Mouse (Mus musculus): ENCODE measurements around the gene Ssh1. TPM values are rescaled to one million over a fixed set of nuclear protein-coding genes. Genes with fewer than 3 reads are reported as not detected.

Ssh1 gene
- total RNA-seq, 2 experiments from 2014 or later, result 4.7 to 10.2 TPM

DNA sequence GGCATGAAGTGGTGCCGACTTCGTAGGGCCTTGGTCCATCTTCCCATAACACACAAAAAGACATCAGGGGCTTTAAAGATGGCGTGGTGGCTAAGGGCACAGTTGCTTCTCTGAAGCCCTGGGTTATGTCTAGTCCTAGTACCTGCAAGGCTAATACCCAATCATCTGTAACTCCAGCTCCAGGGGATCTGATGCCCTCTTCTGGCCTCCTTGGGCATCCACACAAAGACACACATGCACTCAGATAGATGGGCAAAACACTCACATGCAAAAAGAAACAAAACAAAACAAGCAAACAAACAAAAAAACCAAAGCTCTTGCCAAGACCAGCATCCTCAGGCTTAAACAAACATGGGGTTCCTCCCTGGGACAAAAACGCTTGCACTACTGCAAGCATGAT lies 60.2 kb downstream of the Ssh1 start:
- ATAC-seq (ENCODE audit: poor library complexity, severe bottlenecking), result no peak

DNA sequence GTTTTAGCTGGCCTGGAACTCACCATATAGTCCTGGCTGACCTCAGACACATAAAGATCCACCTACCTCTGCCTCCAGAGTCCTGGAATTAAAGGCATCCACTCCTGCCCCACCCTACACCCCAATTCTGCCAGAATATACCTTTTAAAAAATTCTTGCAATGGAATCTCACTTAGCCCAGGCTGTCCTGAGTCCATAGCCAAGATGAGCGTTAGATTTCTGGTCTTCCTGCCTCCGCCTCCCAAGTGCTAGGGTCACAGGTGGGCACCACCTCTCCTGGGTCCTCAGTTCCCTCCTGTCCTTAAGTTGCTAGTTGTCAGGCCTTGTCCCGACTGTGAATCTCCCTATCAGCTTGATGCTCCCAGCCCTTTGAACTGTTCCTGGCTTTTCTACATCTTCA lies 61.4 kb downstream of the Ssh1 start:
- no peak for ATAC-seq (ENCODE audit: poor library complexity, severe bottlenecking)

GRCm38 (mm10) chr5:113930648-113931609 lies 62.8 kb downstream of the Ssh1 start:
- peak; percentile 90 for ATAC-seq (ENCODE audit: poor library complexity, severe bottlenecking)

- no peak for ATAC-seq (ENCODE audit: poor library complexity, severe bottlenecking)
Measured at GRCm38 (mm10) chr5:113929950-113930647, 63.6 kb downstream of the Ssh1 start.

DNA sequence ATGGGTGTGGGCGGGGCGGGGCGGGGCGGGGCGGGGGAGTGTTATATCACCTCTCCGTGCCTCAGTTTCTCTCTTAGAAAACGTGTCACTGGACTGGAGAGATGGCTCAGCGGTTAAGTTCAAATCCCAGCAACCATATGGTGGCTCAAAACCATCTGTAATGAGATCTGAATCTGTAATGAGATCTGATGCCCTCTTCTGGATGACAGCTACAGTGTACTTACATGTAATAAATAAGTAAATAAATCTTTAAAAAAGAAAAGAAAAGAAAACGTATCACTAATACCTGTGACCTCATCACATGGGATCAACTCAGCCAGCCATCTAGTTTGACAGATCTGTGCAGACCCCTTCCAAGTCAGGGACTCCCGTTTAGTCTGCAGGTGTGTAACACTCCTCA lies 64.2 kb downstream of the Ssh1 start:
- no peak for ATAC-seq (ENCODE audit: poor library complexity, severe bottlenecking)

DNA sequence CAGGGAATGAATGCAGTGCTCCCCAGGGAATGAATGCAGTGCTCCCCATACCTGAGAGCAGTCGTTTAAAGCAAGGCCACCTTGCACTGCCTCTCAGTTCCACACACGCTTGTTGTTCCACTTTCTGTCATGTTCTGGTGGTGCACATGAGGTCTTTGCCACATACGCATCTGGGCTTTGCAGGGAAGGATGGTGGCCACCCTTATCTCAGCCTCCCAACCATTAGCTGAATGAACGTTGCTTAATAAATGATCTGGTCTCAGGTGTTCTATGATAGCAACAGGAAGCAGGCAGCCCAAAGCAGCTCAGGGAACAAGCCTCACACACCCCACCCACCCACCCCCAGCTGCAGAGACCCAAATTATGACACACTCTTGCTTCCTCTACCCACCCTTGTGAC lies 69.1 kb downstream of the Ssh1 start:
- ATAC-seq (ENCODE audit: poor library complexity, severe bottlenecking), result no peak

GRCm38 (mm10) chr5:113921310-113922166 lies 72.2 kb downstream of the Ssh1 start:
- ATAC-seq (ENCODE audit: poor library complexity, severe bottlenecking), result no peak

- no peak for ATAC-seq (ENCODE audit: poor library complexity, severe bottlenecking)
Measured at GRCm38 (mm10) chr5:113919060-113919459, 74.6 kb downstream of the Ssh1 start.

DNA sequence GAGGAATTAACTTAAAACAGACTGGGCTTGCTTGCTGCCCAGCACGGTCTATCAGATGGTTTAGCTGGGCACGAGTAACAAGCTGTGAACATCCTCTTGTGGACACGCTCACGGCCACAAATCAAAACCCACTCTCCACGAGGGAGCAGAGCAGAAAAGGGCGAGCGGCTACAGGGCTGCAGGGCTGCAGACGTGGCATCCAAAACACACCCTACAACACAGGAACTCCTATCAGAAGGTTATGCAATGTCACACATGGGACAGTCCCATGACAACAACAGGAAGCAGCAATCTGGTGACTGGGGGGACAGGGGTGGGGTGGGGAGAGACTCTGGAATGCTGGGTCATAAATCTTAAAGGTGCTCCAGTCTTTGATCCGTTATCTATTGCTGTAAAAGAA lies 75.0 kb downstream of the Ssh1 start:
- peak; percentile 94 for ATAC-seq (ENCODE audit: poor library complexity, severe bottlenecking)

DNA sequence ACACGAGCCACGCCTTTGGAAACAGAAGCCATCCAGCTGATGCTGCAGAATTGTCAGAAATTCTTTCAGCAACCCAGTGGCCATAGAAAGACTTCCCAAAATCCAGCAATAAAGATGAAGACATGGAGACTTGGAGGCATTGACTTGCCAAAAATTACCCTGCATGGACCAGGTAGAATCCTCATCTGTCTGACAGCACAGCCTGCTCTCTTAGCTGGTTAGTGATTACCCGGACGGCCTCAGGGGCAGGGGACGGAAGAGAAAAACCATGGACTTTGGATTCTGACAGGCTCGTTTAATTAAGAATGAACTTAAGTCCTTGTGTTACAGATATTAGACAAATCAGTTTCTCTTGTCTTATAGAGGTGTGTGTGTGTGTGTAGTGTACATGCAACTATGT lies 83.0 kb downstream of the Ssh1 start:
- no peak for ATAC-seq (ENCODE audit: poor library complexity, severe bottlenecking)

- peak; percentile 16; the same call in 1 of the 2 replicates for ATAC-seq (ENCODE audit: poor library complexity, severe bottlenecking)
Measured at GRCm38 (mm10) chr5:113910065-113910701, 83.5 kb downstream of the Ssh1 start.

DNA sequence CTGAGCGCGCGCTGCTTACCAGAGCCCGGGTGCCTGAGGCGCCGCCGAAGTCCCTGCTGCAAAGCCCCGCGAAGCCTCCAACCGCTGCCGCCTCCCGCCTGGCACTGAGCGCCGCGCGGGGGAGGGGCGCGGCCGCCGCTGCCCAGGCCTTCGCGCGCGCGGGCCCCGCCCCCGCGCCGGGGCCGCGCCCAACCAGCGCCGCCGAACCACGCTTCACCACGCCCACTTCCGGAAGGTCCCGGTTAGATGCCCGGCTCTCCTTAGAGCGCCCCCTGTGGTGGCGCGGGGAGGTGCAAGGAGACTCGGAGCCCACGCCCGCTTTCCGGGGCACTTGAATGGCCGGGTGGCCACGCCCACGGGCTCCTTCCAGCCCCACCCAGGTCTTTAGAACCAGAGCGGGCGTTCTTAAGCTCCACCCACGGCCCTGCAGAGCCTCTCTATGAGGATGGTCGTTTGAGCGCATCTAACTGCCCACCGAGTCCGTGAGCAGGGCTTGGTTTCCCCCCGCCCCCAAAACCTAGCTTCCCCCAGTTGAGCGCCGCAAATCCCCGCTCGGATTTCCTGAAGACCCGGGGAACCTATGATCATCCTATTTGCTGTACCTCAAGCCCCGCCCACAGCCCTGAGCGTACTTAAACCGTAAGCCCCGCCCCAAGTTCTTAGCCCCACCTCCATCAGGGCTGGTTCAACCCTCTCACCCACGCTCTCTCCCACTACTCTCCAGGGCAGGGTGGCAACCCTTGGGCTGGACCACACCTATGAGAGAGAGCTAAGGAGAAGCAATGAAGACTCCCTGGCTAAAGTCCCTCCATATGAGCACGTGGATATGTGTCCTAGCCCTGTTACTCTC lies 84.9 kb downstream of the Ssh1 start, which contains the start of gene Coro1c:
Gene Coro1c (minus strand): TSS at position 167 of the 850 bp plus-strand sequence.
- ATAC-seq (ENCODE audit: poor library complexity, severe bottlenecking), result peak; percentile 76

DNA sequence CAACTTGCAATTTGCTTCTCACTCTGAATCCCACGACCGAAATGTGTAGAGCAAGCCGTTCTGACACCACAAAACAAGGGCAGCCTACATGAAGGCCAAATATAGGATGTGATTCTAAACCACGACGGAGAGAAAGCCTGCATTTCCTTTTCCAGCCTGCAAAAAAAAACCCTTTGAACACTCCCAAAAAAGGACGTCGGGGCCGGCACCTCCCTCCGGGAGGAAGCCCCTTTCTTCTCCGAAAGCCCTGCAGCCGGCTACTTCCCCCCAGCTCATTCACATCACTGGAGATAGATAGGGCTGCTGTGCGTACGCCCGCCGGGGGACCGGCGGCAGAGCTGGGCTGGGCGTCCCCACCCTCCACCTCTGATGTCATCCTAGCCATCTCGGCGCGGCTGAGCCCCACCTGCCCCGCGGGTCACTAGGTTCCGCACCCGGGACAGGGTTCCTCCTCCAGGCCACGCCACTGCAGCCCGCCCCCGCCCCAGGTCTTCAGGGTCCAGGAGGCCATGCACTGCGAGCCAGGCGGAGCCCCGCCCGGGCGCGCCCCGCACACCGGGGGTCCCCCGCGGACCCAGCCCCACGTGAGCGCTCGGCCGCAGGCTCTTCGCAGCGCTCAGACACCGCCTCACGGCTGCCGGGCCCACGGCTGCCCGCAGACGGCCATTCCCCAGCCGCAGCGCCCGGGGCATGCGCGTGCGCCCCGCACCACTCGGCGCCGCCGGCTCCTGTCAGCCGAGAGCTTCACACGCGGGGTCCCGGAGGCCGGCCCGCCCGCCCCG lies 85.7 kb downstream of the Ssh1 start:
- ATAC-seq (ENCODE audit: poor library complexity, severe bottlenecking), result peak; percentile 71

GRCm38 (mm10) chr5:113906958-113907735 lies 86.5 kb downstream of the Ssh1 start:
- ATAC-seq (ENCODE audit: poor library complexity, severe bottlenecking), result peak; percentile 7; the same call in 1 of the 2 replicates

DNA sequence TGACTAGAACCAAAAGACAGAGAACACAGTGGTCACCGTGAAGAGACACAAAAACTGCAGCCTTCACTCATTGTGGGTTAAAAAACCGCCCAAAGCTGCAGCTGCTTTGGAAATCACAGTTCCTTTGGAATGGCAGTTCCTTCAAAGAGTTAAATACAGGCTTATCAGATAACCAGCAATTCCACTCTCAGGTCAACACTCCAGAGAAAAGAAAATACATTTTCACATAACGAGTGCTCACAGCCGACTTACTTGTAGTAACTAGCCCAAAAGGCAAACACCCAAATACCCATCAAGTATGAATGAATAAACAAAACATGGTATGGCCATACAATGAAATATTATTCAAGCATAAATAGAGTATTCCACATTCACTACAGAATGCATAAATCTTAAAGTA lies 88.7 kb downstream of the Ssh1 start:
- ATAC-seq (ENCODE audit: poor library complexity, severe bottlenecking), result no peak

DNA sequence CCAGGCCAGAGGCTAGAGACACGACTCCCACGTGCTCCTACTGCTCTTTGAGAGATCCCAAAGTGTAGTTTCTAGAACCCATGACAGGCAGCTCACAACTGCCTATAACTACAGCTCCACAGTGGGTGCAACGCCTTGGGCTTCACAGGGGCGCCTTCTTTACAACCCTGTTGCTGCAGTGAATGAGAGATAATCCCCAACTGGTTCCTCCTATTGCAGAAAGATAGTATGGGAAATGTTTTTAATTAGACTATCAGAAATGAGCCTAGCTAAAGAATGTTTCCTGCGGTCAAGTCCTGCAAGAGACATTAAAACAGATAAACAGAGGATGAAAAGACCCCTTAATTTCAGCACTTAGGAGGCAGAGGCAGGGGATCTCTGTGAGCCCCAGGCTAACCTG lies 90.7 kb downstream of the Ssh1 start:
- no peak for ATAC-seq (ENCODE audit: poor library complexity, severe bottlenecking)

GRCm38 (mm10) chr5:113902017-113902416 lies 91.7 kb downstream of the Ssh1 start:
- 0 out of 2 replicates have a peak, but pooled peaks have one; percentile 17 for ATAC-seq (ENCODE audit: poor library complexity, severe bottlenecking)

DNA sequence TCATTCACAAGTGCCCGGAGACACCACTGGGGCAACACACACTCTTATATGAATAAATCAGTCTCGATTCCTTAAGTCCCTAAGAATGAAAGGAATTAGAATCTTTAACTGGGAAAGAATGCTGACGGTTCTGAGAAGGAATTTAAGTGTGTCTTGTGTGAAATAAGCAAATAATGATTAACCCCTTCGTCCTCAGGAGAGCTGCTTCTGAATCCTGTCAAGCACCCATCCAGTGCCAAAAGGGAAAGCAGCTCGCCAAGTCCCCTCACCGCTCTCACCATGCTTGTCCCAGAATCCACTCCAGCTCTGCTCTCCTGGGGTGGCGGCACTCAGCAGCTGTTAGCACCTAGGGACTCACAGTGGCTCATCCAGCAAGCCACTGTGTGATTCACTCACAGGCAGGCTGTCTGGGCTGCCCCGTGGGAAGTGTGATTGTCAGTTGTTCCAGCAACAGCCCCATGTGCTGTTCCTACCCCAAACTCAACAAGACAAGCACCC lies 92.6 kb downstream of the Ssh1 start:
- ATAC-seq (ENCODE audit: poor library complexity, severe bottlenecking), result no peak

Data from megakaryocyte, adult 5-6 weeks (primary cell).